Mouse (Mus musculus) intestine, postnatal 0 days (tissue): ENCODE results near the gene Ccdc117. TPM values are rescaled to one million over a fixed set of nuclear protein-coding genes. Genes with fewer than 3 reads are reported as not detected.

Experiments used
- ATAC-seq: fragments of 200-750 bp; cut with Nextera tagmentation; 2 replicates; pipeline ENCODE4 v1.8.0; 2017; ENCODE audit warnings: mild to moderate bottlenecking, moderate TSS enrichment, moderate library complexity
- H3K27ac ChIP-seq: fragments of 300-500 bp; sonication (generic); 2 replicates; pipeline ENCODE4 v1.5.1; 2014; ENCODE audit warnings: mild to moderate bottlenecking, low read depth, low read length, moderate library complexity
- H3K27me3 ChIP-seq: fragments of 300-500 bp; sonication (generic); replicated peaks from 2 replicates; pipeline ENCODE4 v1.6.1; 2014; ENCODE audit warnings: low read length, mixed read lengths; ENCODE audit not compliant: control insufficient read depth, insufficient read depth
- H3K36me3 ChIP-seq: fragments of 300-500 bp; sonication (generic); 2 replicates; pipeline ENCODE4 v1.6.1; 2014; ENCODE audit warnings: mild to moderate bottlenecking, moderate library complexity; ENCODE audit not compliant: control insufficient read depth, insufficient read depth
- H3K4me1 ChIP-seq: fragments of 300-500 bp; sonication (generic); replicated peaks from 2 replicates; pipeline ENCODE4 v1.6.1; 2014; ENCODE audit warnings: antibody characterized with exemption, low read length, mixed read lengths; ENCODE audit not compliant: control insufficient read depth, insufficient read depth
- H3K4me2 ChIP-seq: fragments of 300-500 bp; sonication (generic); replicated peaks from 2 replicates; pipeline ENCODE4 v1.6.1; 2014; ENCODE audit warnings: low read depth, mild to moderate bottlenecking, moderate library complexity
- H3K4me3 ChIP-seq: fragments of 300-500 bp; sonication (generic); 2 replicates; pipeline ENCODE4 v1.5.1; 2014; ENCODE audit warnings: low read depth, low read length
- H3K9ac ChIP-seq: fragments of 300-500 bp; sonication (generic); 2 replicates; pipeline ENCODE4 v1.6.1; 2014; ENCODE audit warnings: mild to moderate bottlenecking, low read depth, low read length
- H3K9me3 ChIP-seq: fragments of 300-500 bp; sonication (generic); 2 replicates; pipeline ENCODE4 v1.6.1; 2016; ENCODE audit warnings: mixed run types; ENCODE audit not compliant: control insufficient read depth
- CTCF ChIP-seq: sonication (generic); IDR thresholded peaks from 2 replicates; pipeline ENCODE4 v1.5.1; 2016; ENCODE audit warnings: low read depth, mild to moderate bottlenecking, control low read depth, antibody characterized with exemption, moderate library complexity
- WGBS: fragments of 180-500 bp; shearing (Covaris S2); extraction: QIAGEN DNeasy Blood & Tissue Kit; methylation state at CpG from one replicate; pipeline ENCODE4 v1.1.7; 2014; 5-methylcytosine and 5-hydroxymethylcytosine counted together
- polyA plus RNA-seq: library from polyadenylated mRNA; unstranded; fragments of >200 nt; fragmentation: Nextera tagmentation; extraction: Ambion mirVana; gene quantifications from 2 replicates; pipeline ENCODE4 v1.2.1, GENCODE M21; 2015

Gene Ccdc117
- 4.7 and 6.3 TPM in 2 replicates for polyA plus RNA-seq

GRCm38 (mm10) chr11:5541799-5542481, at the start of gene Ccdc117:
Ccdc117 (minus strand) TSS chr11:5542187.
- peak; percentile 61 for TF ChIP-seq CTCF
- Histone ChIP-seq H3K27ac (peak within 1 kb of the TSS; percentile 57), H3K4me1 (peaks cover 3% of the 10 kb centered on the region; the same call in 1 of the 2 replicates), H3K36me3 (0 out of 2 replicates have a peak, but pooled peaks cover 4% of the 10 kb centered on the region), H3K9ac (peak within 1 kb of the TSS; percentile 94), H3K4me2 (peak within 1 kb of the TSS; percentile 89), H3K4me3 (peak within 1 kb of the TSS; percentile 91), H3K27me3 (no peaks in the 10 kb centered on the region), H3K9me3 (no peaks in the 10 kb centered on the region)
- under 1% methylated on average over 65 of the region's 65 CpGs for WGBS
- ATAC-seq = peak; percentile 94

GRCm38 (mm10) chr11:5575046-5575445, 33.1 kb upstream of the Ccdc117 start:
- no peak for ATAC-seq
- WGBS = 74% methylated on average over 6 of the region's 6 CpGs

GRCm38 (mm10) chr11:5573821-5574220, 31.8 kb upstream of the Ccdc117 start:
- Histone ChIP-seq H3K4me1 (no peaks in the 10 kb centered on the region), H3K4me2 (no peak overlapping the region), H3K36me3 (no peaks in the 10 kb centered on the region), H3K9ac (no peak overlapping the region), H3K27ac (no peak overlapping the region), H3K4me3 (no peak overlapping the region), H3K27me3 (no peaks in the 10 kb centered on the region), H3K9me3 (no peaks in the 10 kb centered on the region)
- no peak for TF ChIP-seq CTCF
- 76% methylated on average over 2 of the region's 2 CpGs for WGBS
- no peak for ATAC-seq

More at GRCm38 (mm10) chr11:5575046-5575445, 33.1 kb upstream of the Ccdc117 start:
- Histone ChIP-seq H3K9ac (no peak overlapping the region), H3K4me2 (no peak overlapping the region), H3K27me3 (no peaks in the 10 kb centered on the region), H3K36me3 (no peaks in the 10 kb centered on the region), H3K4me3 (no peak overlapping the region), H3K4me1 (no peaks in the 10 kb centered on the region), H3K27ac (no peak overlapping the region), H3K9me3 (no peaks in the 10 kb centered on the region)
- no peak for TF ChIP-seq CTCF

- WGBS = 87% methylated on average over 4 of the region's 4 CpGs
- no peak overlapping the region for H3K4me3 ChIP-seq
- no peaks in the 10 kb centered on the region for H3K36me3 ChIP-seq
- no peaks in the 10 kb centered on the region for H3K4me1 ChIP-seq
- no peaks in the 10 kb centered on the region for H3K9me3 ChIP-seq
- TF ChIP-seq CTCF = no peak
- H3K27ac ChIP-seq = no peak overlapping the region
- no peaks in the 10 kb centered on the region for H3K27me3 ChIP-seq
- ATAC-seq = no peak
- no peak overlapping the region for H3K9ac ChIP-seq
- H3K4me2 ChIP-seq = no peak overlapping the region
Observed at GRCm38 (mm10) chr11:5571856-5572255, 29.9 kb upstream of the Ccdc117 start.

- ATAC-seq = no peak
Observed at GRCm38 (mm10) chr11:5569474-5569873, 27.5 kb upstream of the Ccdc117 start, which contains the start of gene Ankrd36. Ankrd36 (plus strand) TSS chr11:5569684.

GRCm38 (mm10) chr11:5568082-5568481, 26.1 kb upstream of the Ccdc117 start:
- H3K27ac ChIP-seq = no peak overlapping the region
- H3K4me1 ChIP-seq = no peaks in the 10 kb centered on the region
- H3K36me3 ChIP-seq = no peaks in the 10 kb centered on the region
- no peak for TF ChIP-seq CTCF
- H3K9ac ChIP-seq = no peak overlapping the region
- H3K27me3 ChIP-seq = no peaks in the 10 kb centered on the region
- H3K4me3 ChIP-seq = no peak overlapping the region
- ATAC-seq = no peak
- no peaks in the 10 kb centered on the region for H3K9me3 ChIP-seq
- WGBS = 92% methylated on average over 5 of the region's 5 CpGs
- H3K4me2 ChIP-seq = no peak overlapping the region

More at GRCm38 (mm10) chr11:5569474-5569873, 27.5 kb upstream of the Ccdc117 start, which contains the start of gene Ankrd36:
- Histone ChIP-seq H3K4me1 (no peaks in the 10 kb centered on the region), H3K27me3 (no peaks in the 10 kb centered on the region), H3K9me3 (no peaks in the 10 kb centered on the region), H3K36me3 (no peaks in the 10 kb centered on the region), H3K4me3 (no peak within 1 kb of the TSS), H3K4me2 (no peak within 1 kb of the TSS), H3K27ac (no peak within 1 kb of the TSS), H3K9ac (no peak within 1 kb of the TSS)
- 86% methylated on average over 12 of the region's 12 CpGs for WGBS
- TF ChIP-seq CTCF = no peak
